Mouse (Mus musculus) liver, adult 2 months (tissue): ENCODE data around the gene Fshr.

Experiments
- CTCF ChIP-seq: fragments of 200-500 bp; IDR thresholded peaks from 2 replicates; pipeline ENCODE4 v1.5.1; 2011; ENCODE audit warnings: low read depth, low read length, control low read depth
- POLR2A ChIP-seq: fragments of 200-500 bp; IDR thresholded peaks from 2 replicates; pipeline ENCODE4 v1.6.1; 2011; ENCODE audit warnings: low read length, control low read depth; ENCODE audit not compliant: insufficient read depth; ENCODE audit errors: extremely low read depth

DNA sequence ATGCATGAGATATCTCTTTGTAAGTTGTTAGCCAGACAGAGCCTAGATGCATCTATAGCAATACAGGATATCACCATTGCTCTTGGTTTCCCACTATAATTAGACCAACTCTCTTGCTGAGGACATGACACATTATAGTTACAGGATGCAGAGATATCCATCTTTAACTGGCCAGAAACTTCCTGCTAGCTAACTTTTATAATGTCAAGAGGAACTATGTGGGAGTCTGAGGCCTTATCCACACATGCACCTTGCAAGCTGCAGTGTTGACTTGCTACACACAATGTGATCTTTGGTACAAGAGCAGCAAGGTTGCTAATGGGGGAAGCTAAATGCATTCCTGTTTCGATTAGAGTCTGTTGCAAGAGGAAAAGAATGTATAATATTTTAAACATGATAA, 26.9 kb downstream of the Fshr start:
- TF ChIP-seq POLR2A (no peak), CTCF (no peak)
